ENCODE assay signal across 8 mouse cellular contexts in the genomic region with DNA sequence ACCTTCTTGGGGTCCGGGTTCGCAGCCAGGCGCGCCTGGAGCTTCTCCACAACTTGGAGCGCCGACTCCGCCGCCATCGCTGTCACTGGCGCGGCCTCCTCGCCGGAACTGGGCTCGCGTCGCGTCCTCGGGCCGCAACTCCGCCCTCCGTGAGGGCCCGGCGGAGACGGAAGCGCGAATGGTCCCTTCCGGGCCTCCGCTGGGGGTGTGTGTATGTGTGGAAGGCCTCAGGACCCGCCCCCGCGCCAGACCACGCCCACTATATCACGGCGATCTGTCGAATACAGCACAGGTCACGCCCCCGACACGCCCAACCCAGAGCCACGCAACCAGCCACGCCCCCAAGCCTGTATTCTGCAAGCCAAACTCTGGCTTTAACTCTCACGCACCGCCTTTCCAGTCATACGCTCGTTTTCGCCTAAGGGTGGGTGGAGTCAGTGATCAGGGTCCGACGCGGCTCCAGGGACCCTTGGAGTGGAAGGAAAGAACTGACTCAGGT. TPM values are rescaled to one million over a fixed set of nuclear protein-coding genes. Genes with fewer than 3 reads are reported as not detected.
DNase-seq lines count a peak whose midpoint lies in the region; ATAC-seq and TF ChIP-seq lines count a peak whose summit lies in the region.

A gene (minus strand): TSS at position 215 of the 499 bp plus-strand sequence.

- peak; percentile 48 for TF ChIP-seq POLR2A in ES-Bruce4 (IDR thresholded peaks at IDR 0.05; ENCODE audit: insufficient read depth, low read length)

- peak within 1 kb of the TSS; percentile 95 for H3K9ac ChIP-seq in ES-Bruce4 (ENCODE audit: low read depth, poor library complexity, severe bottlenecking)
- H3K9ac ChIP-seq in forebrain, embryonic 13.5 days: peak within 1 kb of the TSS; percentile 97
- H3K9ac ChIP-seq in liver, postnatal 0 days (replicated peaks): peak within 1 kb of the TSS; percentile 97
- peak within 1 kb of the TSS; percentile 96 for H3K9ac ChIP-seq in neural tube, embryonic 14.5 days (replicated peaks; ENCODE audit: low read depth, low read length)

- under 1% methylated on average over 47 of the region's 48 CpGs for WGBS in forebrain, embryonic 13.5 days
- under 1% methylated on average over 48 of the region's 48 CpGs for WGBS in large intestine, adult 2 months
- under 1% methylated on average over 29 of the region's 48 CpGs for WGBS in liver, postnatal 0 days (ENCODE audit: insufficient replicate concordance)
- under 1% methylated on average over 44 of the region's 48 CpGs for WGBS in neural tube, embryonic 14.5 days

- DNase-seq in heart, postnatal 10 days: peak; percentile 100
- peak; percentile 94 for DNase-seq in large intestine, adult 2 months (ENCODE audit: low read depth, low spot score)
- DNase-seq in liver, postnatal 0 days: peak; percentile 100
- peak; percentile 100 for DNase-seq in testis, postnatal 10 days (ENCODE audit: low spot score)

- H3K27ac ChIP-seq in ES-Bruce4 (ENCODE audit: insufficient read depth, low read length): no peak within 1 kb of the TSS
- H3K27ac ChIP-seq in forebrain, embryonic 13.5 days: peak within 1 kb of the TSS; percentile 80
- H3K27ac ChIP-seq in liver, postnatal 0 days (ENCODE audit: low read depth): peak within 1 kb of the TSS; percentile 91
- peak within 1 kb of the TSS; percentile 67 for H3K27ac ChIP-seq in neural tube, embryonic 14.5 days (ENCODE audit: low read depth, low read length)

- TF ChIP-seq CTCF in ES-Bruce4 (IDR thresholded peaks at IDR 0.05; ENCODE audit: low read depth, low read length): no peak
- TF ChIP-seq CTCF in liver, postnatal 0 days (IDR thresholded peaks at IDR 0.05; ENCODE audit: low read depth): no peak

- no peaks in the 10 kb centered on the region for H3K27me3 ChIP-seq in ES-Bruce4 (ENCODE audit: control insufficient read depth, insufficient read depth, low read length, poor library complexity, severe bottlenecking)
- no peaks in the 10 kb centered on the region for H3K27me3 ChIP-seq in forebrain, embryonic 13.5 days
- no peaks in the 10 kb centered on the region for H3K27me3 ChIP-seq in liver, postnatal 0 days (ENCODE audit: insufficient read depth, low read length)
- H3K27me3 ChIP-seq in neural tube, embryonic 14.5 days (ENCODE audit: control insufficient read depth, insufficient read depth, low read length): no peaks in the 10 kb centered on the region

- TF ChIP-seq EP300 in ES-Bruce4 (IDR thresholded peaks at IDR 0.05; ENCODE audit: insufficient read depth, low read depth, low read length): no peak
- peak; percentile 51; the same call in 1 of the 2 replicates for TF ChIP-seq EP300 in liver, postnatal 0 days (IDR thresholded peaks at IDR 0.05; ENCODE audit: low read depth)

- peaks cover 1% of the 10 kb centered on the region for H3K4me1 ChIP-seq in ES-Bruce4 (ENCODE audit: control insufficient read depth, insufficient read depth, low read length)
- peaks cover 15% of the 10 kb centered on the region for H3K4me1 ChIP-seq in forebrain, embryonic 13.5 days
- H3K4me1 ChIP-seq in liver, postnatal 0 days (ENCODE audit: insufficient read depth): peaks cover 20% of the 10 kb centered on the region
- peaks cover 7% of the 10 kb centered on the region; the same call in 1 of the 2 replicates for H3K4me1 ChIP-seq in neural tube, embryonic 14.5 days (ENCODE audit: control insufficient read depth, insufficient read depth, low read length)

- H3K4me2 ChIP-seq in forebrain, embryonic 13.5 days: peak within 1 kb of the TSS; percentile 97
- peak within 1 kb of the TSS; percentile 89 for H3K4me2 ChIP-seq in liver, postnatal 0 days (ENCODE audit: low read depth, low read length)
- peak within 1 kb of the TSS; percentile 93 for H3K4me2 ChIP-seq in neural tube, embryonic 14.5 days (ENCODE audit: low read depth, low read length)

- H3K9me3 ChIP-seq in ES-Bruce4 (replicated peaks; ENCODE audit: control insufficient read depth, insufficient read depth, low read length, poor library complexity, severe bottlenecking): no peaks in the 10 kb centered on the region
- no peaks in the 10 kb centered on the region for H3K9me3 ChIP-seq in forebrain, embryonic 13.5 days (replicated peaks)
- no peaks in the 10 kb centered on the region for H3K9me3 ChIP-seq in liver, postnatal 0 days (ENCODE audit: low read length)
- H3K9me3 ChIP-seq in neural tube, embryonic 14.5 days (ENCODE audit: control insufficient read depth, low read length): no peaks in the 10 kb centered on the region

- H3K36me3 ChIP-seq in ES-Bruce4 (ENCODE audit: control insufficient read depth, insufficient read depth, low read length, poor library complexity, severe bottlenecking): no peaks in the 10 kb centered on the region
- H3K36me3 ChIP-seq in forebrain, embryonic 13.5 days (ENCODE audit: poor library complexity, severe bottlenecking): no peaks in the 10 kb centered on the region
- 0 out of 2 replicates have a peak, but pooled peaks cover 7% of the 10 kb centered on the region for H3K36me3 ChIP-seq in liver, postnatal 0 days (replicated peaks; ENCODE audit: insufficient read depth, low read length)
- no peaks in the 10 kb centered on the region for H3K36me3 ChIP-seq in neural tube, embryonic 14.5 days (ENCODE audit: control insufficient read depth, insufficient read depth, low read length)

- H3K4me3 ChIP-seq in ES-Bruce4 (ENCODE audit: low read depth, low read length): peak within 1 kb of the TSS; percentile 100
- H3K4me3 ChIP-seq in forebrain, embryonic 13.5 days: peak within 1 kb of the TSS; percentile 98
- H3K4me3 ChIP-seq in liver, postnatal 0 days (ENCODE audit: low read depth, low read length): peak within 1 kb of the TSS; percentile 91
- H3K4me3 ChIP-seq in neural tube, embryonic 14.5 days (ENCODE audit: low read depth, low read length): peak within 1 kb of the TSS; percentile 92

- ATAC-seq in cerebellum, adult (ENCODE audit: insufficient number of reproducible peaks, low FRiP score, low TSS enrichment): peak; percentile 99
- peak; percentile 99 for ATAC-seq in forebrain, embryonic 13.5 days
- ATAC-seq in liver, postnatal 0 days: peak; percentile 99
- peak; percentile 99 for ATAC-seq in neural tube, embryonic 14.5 days (ENCODE audit: low read depth)

- intact Hi-C loops in heart, postnatal 10 days (cut with DNase I): no loop called here

RNA-seq across cellular contexts. Expression of the gene that starts here (rescaled TPM):
- polyA plus RNA-seq in ES-Bruce4 (2011; ENCODE audit: insufficient read depth, insufficient read length, low read depth, missing spikeins): 21.2 and 22.6 TPM in 2 replicates
- 29.1 and 30.9 TPM in 2 replicates for polyA plus RNA-seq in forebrain, embryonic 13.5 days (2015; fragmentation: Nextera tagmentation; extraction: Ambion mirVana)
- total RNA-seq in heart, postnatal 10 days (2021): 10 to 100 TPM; 34.8 to 36.0 TPM
- polyA plus RNA-seq in large intestine, adult 2 months (2012; rRNA removed): 11.4 and 12.3 TPM in 2 replicates
- 15.9 and 16.7 TPM in 2 replicates for polyA plus RNA-seq in liver, postnatal 0 days (2015; fragmentation: Nextera tagmentation; extraction: Ambion mirVana)
- polyA plus RNA-seq in neural tube, embryonic 14.5 days (2014; fragmentation: Nextera tagmentation; extraction: Ambion mirVana): 29.7 and 32.2 TPM in 2 replicates
